ENCODE assay signal across 24 mouse cellular contexts in genomic region chr2:156779488-156779887, GRCm38 (mm10). TPM values are rescaled to one million over a fixed set of nuclear protein-coding genes. Genes with fewer than 3 reads are reported as not detected.
DNase-seq lines count a peak whose midpoint lies in the region; ATAC-seq and TF ChIP-seq lines count a peak whose summit lies in the region.
"Had no signal": no experiment of that assay in that cellular context is flagged by ENCODE, and none has a peak within 500 bp of the region (broad histone marks: within the 10 kb centered on the region; RNA-seq: fewer than 3 reads in every experiment).

No protein-coding gene starts in this region.

- H3K4me2 ChIP-seq in heart, postnatal 0 days (ENCODE audit: low read depth, low read length) = peak overlapping the region; percentile 60
- peak overlapping the region; percentile 46 for H3K4me2 ChIP-seq in intestine, embryonic 14.5 days (ENCODE audit: low read length)
- H3K4me2 ChIP-seq in stomach, embryonic 15.5 days = peak overlapping the region; percentile 28
- H3K4me2 ChIP-seq: embryonic facial prominence, embryonic 15.5 days; midbrain, embryonic 15.5 days; neural tube, embryonic 13.5 days had no signal

- no peak for TF ChIP-seq EP300 in heart, postnatal 0 days (IDR thresholded peaks at IDR 0.05; ENCODE audit: low read depth)

- no peak for ATAC-seq in heart, postnatal 0 days (ENCODE audit: insufficient read depth, low read depth)
- no peak for ATAC-seq in intestine, embryonic 14.5 days (replicated peaks; ENCODE audit: low FRiP score, low TSS enrichment, low read depth)
- no peak for ATAC-seq in stomach, embryonic 15.5 days (ENCODE audit: insufficient read depth, low FRiP score, low read depth)
- ATAC-seq: CD4-positive, CD25-positive, alpha-beta regulatory T cell, adult 4 months; forebrain, embryonic 14.5 days; hindbrain, postnatal 0 days; liver, postnatal 0 days; midbrain, embryonic 15.5 days had no signal

- H3K9me3 ChIP-seq in heart, embryonic 10.5 days = no peaks in the 10 kb centered on the region
- H3K9me3 ChIP-seq in heart, postnatal 0 days (replicated peaks; ENCODE audit: control insufficient read depth, low read length) = no peaks in the 10 kb centered on the region
- no peaks in the 10 kb centered on the region for H3K9me3 ChIP-seq in intestine, embryonic 14.5 days (ENCODE audit: control insufficient read depth, low read length)
- no peaks in the 10 kb centered on the region for H3K9me3 ChIP-seq in stomach, embryonic 15.5 days
- H3K9me3 ChIP-seq: embryonic facial prominence, embryonic 15.5 days; limb, embryonic 10.5 days; megakaryocyte, embryonic 14.5 days; midbrain, embryonic 15.5 days; neural tube, embryonic 13.5 days had no signal

- H3K36me3 ChIP-seq in heart, embryonic 10.5 days = peaks cover 41% of the 10 kb centered on the region
- peaks cover 16% of the 10 kb centered on the region for H3K36me3 ChIP-seq in heart, postnatal 0 days (replicated peaks; ENCODE audit: control insufficient read depth, insufficient read depth, low read length)
- peaks cover 18% of the 10 kb centered on the region; the same call in 1 of the 2 replicates for H3K36me3 ChIP-seq in intestine, embryonic 14.5 days (ENCODE audit: control insufficient read depth, insufficient read depth, low read length)
- no peaks in the 10 kb centered on the region for H3K36me3 ChIP-seq in stomach, embryonic 15.5 days
- H3K36me3 ChIP-seq: embryonic facial prominence, embryonic 15.5 days; limb, embryonic 10.5 days; midbrain, embryonic 15.5 days; neural tube, embryonic 13.5 days had no signal

- peak overlapping the region; percentile 25; the same call in 1 of the 2 replicates for H3K27ac ChIP-seq in heart, embryonic 10.5 days
- H3K27ac ChIP-seq in heart, postnatal 0 days (ENCODE audit: low read depth) = no peak overlapping the region
- no peak overlapping the region for H3K27ac ChIP-seq in intestine, embryonic 14.5 days (ENCODE audit: low read depth)
- H3K27ac ChIP-seq in stomach, embryonic 15.5 days = no peak overlapping the region
- H3K27ac ChIP-seq: embryonic facial prominence, embryonic 15.5 days; hindbrain, postnatal 0 days; layer of hippocampus, adult 2 months; limb, embryonic 10.5 days; midbrain, embryonic 15.5 days; neural tube, embryonic 13.5 days had no signal

- peaks cover 5% of the 10 kb centered on the region; the same call in 1 of the 2 replicates for H3K27me3 ChIP-seq in heart, embryonic 10.5 days (ENCODE audit: insufficient read depth, poor library complexity, severe bottlenecking)
- no peaks in the 10 kb centered on the region for H3K27me3 ChIP-seq in heart, postnatal 0 days (ENCODE audit: control insufficient read depth, insufficient read depth, low read length)
- H3K27me3 ChIP-seq in intestine, embryonic 14.5 days (replicated peaks; ENCODE audit: control insufficient read depth, insufficient read depth, low read length) = no peaks in the 10 kb centered on the region
- H3K27me3 ChIP-seq in stomach, embryonic 15.5 days (replicated peaks) = no peaks in the 10 kb centered on the region
- H3K27me3 ChIP-seq: embryonic facial prominence, embryonic 15.5 days; midbrain, embryonic 15.5 days had no signal

- H3K9ac ChIP-seq in heart, postnatal 0 days (replicated peaks; ENCODE audit: low read depth, low read length) = no peak overlapping the region
- no peak overlapping the region for H3K9ac ChIP-seq in intestine, embryonic 14.5 days (ENCODE audit: low read length)
- H3K9ac ChIP-seq in stomach, embryonic 15.5 days = no peak overlapping the region
- H3K9ac ChIP-seq: embryonic facial prominence, embryonic 15.5 days; liver, postnatal 0 days; midbrain, embryonic 15.5 days; neural tube, embryonic 13.5 days had no signal

- no peak for TF ChIP-seq CTCF in heart, postnatal 0 days (IDR thresholded peaks at IDR 0.05; ENCODE audit: low read depth)

- H3K4me1 ChIP-seq in heart, embryonic 10.5 days = peaks cover 89% of the 10 kb centered on the region
- peaks cover 51% of the 10 kb centered on the region for H3K4me1 ChIP-seq in heart, postnatal 0 days (ENCODE audit: control insufficient read depth, insufficient read depth)
- peaks cover 19% of the 10 kb centered on the region for H3K4me1 ChIP-seq in intestine, embryonic 14.5 days (replicated peaks; ENCODE audit: control insufficient read depth, insufficient read depth, low read length)
- H3K4me1 ChIP-seq in stomach, embryonic 15.5 days = peaks cover 31% of the 10 kb centered on the region

- intact Hi-C loops in heart, postnatal 36 days (cut with DNase I) = no loop called here

- peak; percentile 54 for DNase-seq in heart, embryonic 10.5 days (ENCODE audit: low spot score)
- DNase-seq in heart, postnatal 4 days = no peak
- no peak for DNase-seq in heart, postnatal 0 days (ENCODE audit: low spot score)
- DNase-seq in heart, postnatal 36 days = no peak
- no peak for DNase-seq in intestine, embryonic 14.5 days (ENCODE audit: low spot score)
- DNase-seq in frontal cortex, postnatal 25 days (ENCODE audit: low spot score in 2 of 2) = no peak
- DNase-seq in ovary, postnatal 14 days (ENCODE audit: low spot score) = no peak
- DNase-seq: cerebellum, adult 11 months; cerebellum, adult 9-11 months; gastrocnemius, postnatal 10 days; kidney, adult 2 months; kidney, postnatal 14 days; liver, postnatal 0 days had no signal

- no peak overlapping the region; the same call in 1 of the 2 replicates for H3K4me3 ChIP-seq in heart, embryonic 10.5 days
- H3K4me3 ChIP-seq in heart, postnatal 0 days (ENCODE audit: low read depth, low read length) = no peak overlapping the region
- H3K4me3 ChIP-seq in intestine, embryonic 14.5 days (ENCODE audit: low read depth, low read length) = no peak overlapping the region
- H3K4me3 ChIP-seq in stomach, embryonic 15.5 days (replicated peaks) = peak overlapping the region; percentile 23; the same call in 1 of the 2 replicates
- H3K4me3 ChIP-seq: embryonic facial prominence, embryonic 15.5 days; layer of hippocampus, adult 2 months; limb, embryonic 10.5 days; midbrain, embryonic 15.5 days; neural tube, embryonic 13.5 days had no signal

- 49% methylated on average over 2 of the region's 2 CpGs for WGBS in heart, embryonic 10.5 days
- WGBS in heart, postnatal 0 days = 58% methylated on average over 2 of the region's 2 CpGs
- WGBS in intestine, embryonic 14.5 days = 46% methylated on average over 2 of the region's 2 CpGs
- WGBS in stomach, embryonic 15.5 days = 32% methylated on average over 2 of the region's 2 CpGs

RNA-seq across cellular contexts. Expression of gene Myl9, which starts 4.3 kb away (rescaled TPM):
- polyA plus RNA-seq in heart, embryonic 10.5 days (2016; fragmentation: Nextera tagmentation; extraction: Ambion mirVana) = 1,471 and 1,998 TPM in 2 replicates
- 1,000 to 10,000 TPM; 1,178 to 1,267 TPM for total RNA-seq in heart, postnatal 4 days (2021)
- total RNA-seq in heart, postnatal 0 days (2014; rRNA removed; ENCODE audit: low replicate concordance) = 1,299 and 1,431 TPM in 2 replicates
- 1,847 and 1,885 TPM in 2 replicates for polyA plus RNA-seq in heart, postnatal 0 days (2015; fragmentation: Nextera tagmentation; extraction: Ambion mirVana)
- 100 to 1,000 TPM in 1 of 2 experiments, 10 to 100 TPM in 1; 97.9 to 115 TPM for total RNA-seq in heart, postnatal 36 days (2021)
- 1,449 and 1,579 TPM in 2 replicates for polyA plus RNA-seq in intestine, embryonic 14.5 days (2014; fragmentation: Nextera tagmentation; extraction: Ambion mirVana)
- polyA plus RNA-seq in stomach, embryonic 15.5 days (2015; fragmentation: Nextera tagmentation; extraction: Ambion mirVana) = 1,258 and 1,308 TPM in 2 replicates
- total RNA-seq: common myeloid progenitor, adult 5-6 weeks had no signal
- polyA plus RNA-seq: CD4-positive, CD25-positive, alpha-beta regulatory T cell, adult 4 months had no signal
